Mouse (Mus musculus) adrenal gland, postnatal 25 days (tissue): ENCODE results near the gene Nfatc2. TPM values are rescaled to one million over a fixed set of nuclear protein-coding genes. Genes with fewer than 3 reads are reported as not detected.

Source experiments
- DNase-seq: peaks from one replicate; pipeline ENCODE4 v3.0.0; 2021; ENCODE audit warnings: mixed read lengths
- total RNA-seq: library from RNA; stranded (reverse); gene quantifications from 2 replicates; pipeline ENCODE4 v1.2.3, GENCODE M21; 2021

Gene Nfatc2
- total RNA-seq, 1 experiment from 2014 or later: 4.1 TPM

GRCm38 (mm10) chr2:168609653-168610248, 8.3 kb upstream of the Nfatc2 start:
- DNase-seq: no peak

- no peak for DNase-seq
Observed at GRCm38 (mm10) chr2:168608125-168608564, 6.7 kb upstream of the Nfatc2 start.

- no peak for DNase-seq
Observed at GRCm38 (mm10) chr2:168604655-168605070, 3.2 kb upstream of the Nfatc2 start.

- DNase-seq: no peak
Observed at GRCm38 (mm10) chr2:168602387-168602741, 907 bp upstream of the Nfatc2 start.

- DNase-seq: no peak
Observed at GRCm38 (mm10) chr2:168600750-168601490, 537 bp downstream of the Nfatc2 start.

GRCm38 (mm10) chr2:168595693-168596092, 5.8 kb downstream of the Nfatc2 start:
- no peak for DNase-seq

- peak; percentile 31 for DNase-seq
Observed at GRCm38 (mm10) chr2:168593676-168594075, 7.8 kb downstream of the Nfatc2 start.

- DNase-seq: no peak
Observed at GRCm38 (mm10) chr2:168593004-168593403, 8.5 kb downstream of the Nfatc2 start.

- DNase-seq: no peak
Observed at GRCm38 (mm10) chr2:168591076-168591475, 10.4 kb downstream of the Nfatc2 start.

GRCm38 (mm10) chr2:168590556-168590955, 10.9 kb downstream of the Nfatc2 start:
- no peak for DNase-seq

GRCm38 (mm10) chr2:168590168-168590551, 11.3 kb downstream of the Nfatc2 start:
- DNase-seq: peak; percentile 66

GRCm38 (mm10) chr2:168589368-168590167, 11.9 kb downstream of the Nfatc2 start:
- DNase-seq: no peak

GRCm38 (mm10) chr2:168588591-168589367, 12.7 kb downstream of the Nfatc2 start:
- no peak for DNase-seq

- no peak for DNase-seq
Observed at GRCm38 (mm10) chr2:168587159-168587558, 14.3 kb downstream of the Nfatc2 start.

- DNase-seq: no peak
Observed at GRCm38 (mm10) chr2:168586512-168586911, 14.9 kb downstream of the Nfatc2 start.

- peak; percentile 31 for DNase-seq
Observed at GRCm38 (mm10) chr2:168584857-168585256, 16.6 kb downstream of the Nfatc2 start.

- no peak for DNase-seq
Observed at GRCm38 (mm10) chr2:168584408-168584807, 17.0 kb downstream of the Nfatc2 start.

GRCm38 (mm10) chr2:168583084-168583483, 18.4 kb downstream of the Nfatc2 start:
- no peak for DNase-seq

- DNase-seq: no peak
Observed at GRCm38 (mm10) chr2:168581207-168581854, 20.1 kb downstream of the Nfatc2 start.

- no peak for DNase-seq
Observed at GRCm38 (mm10) chr2:168580295-168580915, 21.1 kb downstream of the Nfatc2 start.

GRCm38 (mm10) chr2:168579601-168580130, 21.8 kb downstream of the Nfatc2 start:
- no peak for DNase-seq
